Mouse (Mus musculus) cerebellum, postnatal 25 days (tissue): ENCODE results near the gene Nuak1.

Source experiments
- DNase-seq, 2 experiments: peaks; one replicate each; pipeline ENCODE4 v3.0.0; 2021; ENCODE audit warnings: mixed read lengths in 2 of 2

The Nuak1 gene

DNA sequence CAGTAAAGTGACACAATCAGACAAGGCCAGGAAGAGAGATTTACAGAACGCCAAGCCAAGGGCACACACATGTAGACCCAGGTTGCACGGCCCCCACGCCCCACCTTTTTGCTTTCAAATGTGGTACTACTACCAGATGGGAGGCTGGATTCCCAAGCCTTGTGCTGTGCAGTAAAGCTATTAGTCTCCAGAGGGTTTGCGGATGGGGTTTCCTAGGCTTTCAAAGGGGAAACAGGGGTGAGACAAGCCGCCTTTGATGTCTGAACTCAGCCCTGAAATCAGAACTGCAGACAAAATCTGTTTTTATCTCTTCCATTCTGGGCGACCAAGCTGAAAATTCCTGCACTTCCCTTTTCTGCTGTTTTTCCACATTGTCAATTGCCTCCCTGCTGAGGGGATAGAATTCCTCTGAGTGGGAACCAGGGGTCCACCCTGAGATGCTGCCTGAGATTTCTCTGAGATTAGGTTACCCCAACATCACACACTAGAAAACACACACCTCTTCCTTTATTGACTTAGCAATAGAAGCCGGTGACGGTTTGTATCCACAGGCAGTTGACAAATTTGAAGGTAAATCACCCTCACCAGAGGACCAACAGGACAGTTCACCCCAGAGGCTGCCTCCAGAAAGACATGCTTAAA is 35.1 kb downstream of the Nuak1 start:
- DNase-seq, result no peak

DNA sequence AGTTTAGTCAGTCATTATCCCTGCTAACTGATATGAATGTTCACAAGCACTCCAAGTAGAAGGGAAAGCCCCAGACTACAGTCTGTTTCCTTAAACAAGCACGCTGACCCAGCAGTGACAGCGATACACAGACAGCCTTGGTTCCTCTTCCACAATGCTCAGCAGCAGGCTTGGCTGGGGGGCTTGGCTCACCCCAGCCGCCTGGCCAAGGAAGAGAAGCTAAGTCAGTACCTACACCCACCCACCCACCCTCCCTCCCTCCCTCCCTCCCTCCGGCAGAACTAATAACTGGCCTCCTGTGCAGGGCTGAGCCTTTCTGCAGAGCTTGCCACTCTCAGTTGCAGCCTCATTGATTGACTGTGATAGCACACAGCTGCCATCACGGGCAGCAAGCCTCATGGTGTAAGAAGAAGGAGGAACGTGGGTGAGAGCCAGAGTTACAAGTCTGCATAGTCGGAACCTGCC is 38.5 kb downstream of the Nuak1 start:
- DNase-seq, result no peak

DNA sequence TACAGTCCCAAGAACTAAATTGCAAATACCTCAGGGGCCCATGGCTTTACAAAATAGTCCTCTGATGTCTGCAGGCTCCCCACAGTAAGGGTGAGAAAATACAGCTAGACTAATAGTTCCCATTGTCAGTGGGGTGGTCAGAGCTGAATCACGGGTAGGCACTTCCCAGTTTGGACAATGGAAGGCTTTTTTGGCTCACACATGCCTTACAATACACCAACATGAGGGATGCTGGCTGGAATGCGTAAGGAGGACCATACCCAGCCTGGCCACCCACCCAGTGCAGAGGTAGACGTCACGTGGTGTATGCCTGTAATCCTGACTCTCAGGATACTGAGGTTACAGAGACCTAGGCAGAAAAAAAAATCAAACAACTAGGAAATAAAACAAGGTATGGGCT is 39.2 kb downstream of the Nuak1 start:
- no peak for DNase-seq

DNA sequence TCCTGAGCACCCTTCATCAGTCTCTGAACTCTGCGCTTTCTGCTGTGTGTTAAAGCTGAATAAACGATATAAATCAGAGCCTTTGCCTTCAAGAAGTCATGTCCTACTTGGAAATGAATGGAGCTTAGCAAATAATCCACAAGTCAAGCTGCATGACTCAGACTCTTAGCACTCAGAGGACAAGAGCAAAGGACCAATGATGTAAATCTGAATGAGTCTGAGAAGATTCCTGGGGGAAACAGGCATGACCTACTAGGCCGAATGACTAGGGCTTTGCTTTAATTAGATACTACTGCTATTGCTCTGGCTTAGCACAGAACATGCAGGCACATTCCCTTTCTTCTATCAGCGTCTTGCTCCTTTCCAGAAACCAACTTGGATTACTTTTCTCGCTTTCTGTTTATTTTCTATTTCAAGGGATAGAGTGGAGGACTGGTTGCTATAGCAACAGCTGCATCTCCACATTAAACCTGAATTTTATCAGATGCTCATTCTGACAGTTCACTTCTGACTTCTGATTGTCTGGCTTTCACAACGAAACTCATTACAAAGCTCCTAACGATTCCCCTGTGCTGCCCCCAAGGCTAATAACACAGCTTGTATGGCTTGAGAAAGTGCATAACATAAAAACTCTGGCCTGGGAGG is 40.2 kb downstream of the Nuak1 start:
- no peak for DNase-seq

DNA sequence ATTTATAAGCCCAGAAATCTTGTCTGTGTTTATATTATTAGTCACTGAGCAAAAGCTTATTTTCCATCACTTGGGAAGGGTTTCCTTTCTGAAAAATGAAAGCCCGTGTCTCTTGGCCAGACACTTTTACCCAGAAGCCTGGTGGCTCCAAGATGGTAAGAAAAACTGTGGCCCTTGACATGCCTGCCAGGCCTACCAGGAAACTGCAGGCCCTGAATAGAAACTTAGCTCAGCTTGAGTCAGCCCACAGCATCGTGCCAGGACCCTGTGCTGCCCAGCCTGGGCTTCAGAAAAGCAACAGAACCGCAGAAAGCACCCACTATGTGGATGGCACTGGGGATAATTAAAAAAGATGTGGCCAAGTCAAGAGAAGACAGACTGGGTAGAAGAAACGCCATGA is 43.1 kb downstream of the Nuak1 start:
- DNase-seq, result no peak

DNA sequence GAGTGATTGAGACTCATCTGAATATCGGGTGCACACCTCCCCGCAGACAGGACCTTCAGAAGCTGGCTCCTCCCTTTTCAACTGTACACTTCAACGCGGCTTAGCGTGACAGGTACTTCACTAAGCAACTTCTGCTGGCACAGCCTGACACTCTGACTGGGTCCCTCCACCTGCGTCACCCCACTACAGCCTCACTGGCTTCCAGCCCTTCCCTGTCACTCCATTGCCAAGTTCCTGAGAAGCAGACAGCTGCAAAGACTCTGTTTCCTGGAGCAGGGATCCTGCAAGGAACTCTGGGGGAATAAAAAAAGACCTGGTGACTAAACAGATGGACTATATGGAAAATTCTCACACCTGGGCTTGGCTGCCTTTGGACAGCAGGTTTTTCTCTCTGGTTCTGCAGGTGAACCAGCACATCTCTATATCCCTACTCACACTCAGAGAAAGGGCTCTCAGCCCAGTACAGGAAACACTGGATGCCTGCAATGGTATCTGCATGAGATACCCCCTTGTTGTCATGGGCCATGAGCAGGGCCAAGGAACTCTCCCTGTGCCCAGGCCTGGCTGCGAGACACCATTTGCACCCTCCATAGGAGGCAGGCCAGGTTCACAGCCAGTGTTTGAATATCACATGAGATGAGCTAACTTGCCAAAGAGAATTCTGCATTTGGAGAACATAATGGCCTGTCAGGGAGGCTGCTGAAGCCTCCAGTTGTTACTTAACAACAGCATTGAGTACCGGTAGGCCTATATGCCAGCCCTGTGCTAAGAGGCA is 44.3 kb downstream of the Nuak1 start:
- DNase-seq, result peak in 1 of 2 experiments; percentile 65

DNA sequence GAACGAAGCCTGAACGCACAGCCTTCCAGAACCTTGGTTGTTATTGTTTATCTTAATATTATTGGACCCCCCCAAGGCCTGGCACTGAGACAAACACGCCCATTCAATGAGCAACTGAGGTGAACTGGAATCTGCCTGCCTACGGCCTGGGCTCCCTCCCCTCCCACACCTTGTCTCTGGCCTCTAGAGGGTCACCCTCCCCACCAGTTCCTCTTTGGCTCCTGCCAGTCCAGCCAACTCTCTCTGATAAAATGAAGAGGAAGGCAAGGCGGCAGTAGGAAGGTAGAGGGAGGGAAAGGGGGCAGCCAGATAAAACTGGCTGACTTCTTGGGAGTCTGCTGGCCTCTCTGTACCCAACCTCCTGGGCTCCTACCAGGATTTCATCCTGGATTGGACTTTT is 45.1 kb downstream of the Nuak1 start:
- DNase-seq, result no peak

DNA sequence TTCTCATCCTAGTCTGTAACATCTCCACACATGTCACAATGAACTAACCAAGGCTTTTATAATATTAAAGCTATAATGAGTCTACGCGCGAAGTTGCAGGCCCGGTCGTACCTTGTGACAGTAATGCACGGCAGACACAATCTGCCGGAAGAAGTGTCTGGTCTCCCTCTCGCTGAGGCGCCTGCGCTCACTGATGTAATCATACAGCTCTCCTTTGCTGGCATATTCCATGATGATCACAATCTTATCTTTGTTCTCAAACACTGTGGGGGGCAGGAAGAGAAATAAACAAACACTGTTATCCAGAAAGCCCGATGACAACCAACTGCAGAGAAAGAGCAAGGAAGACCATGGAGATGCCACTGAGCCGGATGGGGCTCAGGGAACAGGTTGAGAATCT is 46.5 kb downstream of the Nuak1 start:
- DNase-seq, result no peak

DNA sequence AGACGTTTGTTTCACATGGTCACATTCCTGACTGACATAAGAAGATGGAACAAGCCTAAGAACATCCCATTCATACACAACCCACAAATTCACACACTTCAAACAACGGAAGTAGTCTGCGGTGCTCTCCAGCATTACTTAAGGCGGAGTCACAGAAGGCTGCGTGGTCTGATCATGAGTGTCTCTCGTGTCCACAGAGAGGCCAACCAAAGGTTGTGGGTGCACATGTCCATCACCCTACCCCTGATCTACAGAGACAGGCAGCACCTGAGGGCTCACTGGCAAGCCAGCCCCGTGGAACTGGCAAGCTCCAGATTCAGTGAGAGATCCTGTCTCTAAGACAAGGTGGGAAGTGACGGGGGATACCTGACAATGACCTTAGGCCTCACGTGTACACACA is 47.0 kb downstream of the Nuak1 start:
- no peak for DNase-seq

DNA sequence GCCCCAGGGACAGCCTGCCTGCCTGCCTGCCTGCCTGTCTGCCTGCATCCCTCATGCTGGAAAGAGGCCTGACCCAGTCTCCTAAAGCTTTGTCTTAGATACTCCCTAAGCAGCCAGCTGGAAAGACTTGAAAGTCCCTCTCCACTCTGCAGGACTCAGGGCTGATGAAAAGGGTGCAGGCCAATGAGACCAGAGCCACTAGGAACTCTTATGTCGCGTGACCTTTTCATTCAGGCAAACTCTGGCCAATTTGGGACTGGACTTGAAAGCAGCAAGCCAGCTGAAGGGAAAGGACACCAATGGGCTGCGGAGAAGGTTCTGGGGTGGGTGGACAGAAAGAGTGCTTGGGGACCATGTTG is 47.7 kb downstream of the Nuak1 start:
- DNase-seq, result no peak

DNA sequence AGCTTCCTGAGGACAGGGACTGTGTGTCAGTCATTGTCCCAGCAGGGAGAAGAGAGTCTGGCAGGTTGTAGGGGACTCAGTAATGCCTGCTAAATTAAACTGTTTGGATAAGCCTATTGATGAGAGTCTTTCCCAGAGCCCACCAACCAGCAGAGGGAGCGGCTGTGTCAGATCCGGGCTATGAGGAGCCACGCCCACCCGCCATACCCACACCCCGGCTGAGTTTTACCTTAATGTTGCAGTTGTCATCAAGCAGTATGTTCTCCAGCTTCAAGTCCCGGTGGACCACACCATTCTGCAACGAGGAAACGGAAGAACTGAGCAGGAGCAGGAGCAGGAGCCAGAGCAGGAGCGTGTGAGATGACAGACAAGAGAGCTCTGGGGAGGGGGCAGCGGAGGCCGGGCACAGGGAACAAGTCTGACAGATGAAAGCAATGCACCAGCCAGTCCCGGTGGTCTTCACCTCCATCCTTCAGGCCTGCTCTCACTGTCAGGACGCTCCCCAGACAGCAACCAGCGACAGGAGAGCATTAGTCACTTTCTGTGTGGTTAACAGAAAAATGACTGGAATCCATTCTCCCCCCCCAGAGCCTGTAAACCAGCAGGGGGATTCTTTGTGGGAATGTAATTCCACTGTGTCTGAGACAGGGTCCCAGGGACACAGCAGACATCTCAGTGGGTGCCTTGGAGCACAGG is 48.2 kb downstream of the Nuak1 start:
- no peak for DNase-seq

DNA sequence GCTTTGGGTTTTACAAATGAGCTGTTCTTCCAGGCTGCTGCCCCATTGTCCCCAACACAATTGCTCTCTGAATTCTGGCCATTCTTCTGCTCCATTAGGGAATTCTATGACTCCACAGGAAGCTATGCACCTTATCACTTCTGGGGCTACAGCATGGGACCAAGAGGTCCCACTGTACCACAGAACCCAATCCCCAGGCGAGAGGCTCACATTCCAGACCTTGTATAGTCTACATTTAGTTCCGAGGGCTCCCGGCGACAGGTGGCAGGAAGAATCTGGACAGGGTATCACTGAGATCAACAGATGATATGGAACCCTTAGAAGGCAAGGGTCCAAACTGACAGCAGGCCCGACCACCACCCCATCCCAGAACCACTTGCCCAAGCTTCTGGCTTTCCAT is 50.7 kb downstream of the Nuak1 start:
- no peak for DNase-seq

DNA sequence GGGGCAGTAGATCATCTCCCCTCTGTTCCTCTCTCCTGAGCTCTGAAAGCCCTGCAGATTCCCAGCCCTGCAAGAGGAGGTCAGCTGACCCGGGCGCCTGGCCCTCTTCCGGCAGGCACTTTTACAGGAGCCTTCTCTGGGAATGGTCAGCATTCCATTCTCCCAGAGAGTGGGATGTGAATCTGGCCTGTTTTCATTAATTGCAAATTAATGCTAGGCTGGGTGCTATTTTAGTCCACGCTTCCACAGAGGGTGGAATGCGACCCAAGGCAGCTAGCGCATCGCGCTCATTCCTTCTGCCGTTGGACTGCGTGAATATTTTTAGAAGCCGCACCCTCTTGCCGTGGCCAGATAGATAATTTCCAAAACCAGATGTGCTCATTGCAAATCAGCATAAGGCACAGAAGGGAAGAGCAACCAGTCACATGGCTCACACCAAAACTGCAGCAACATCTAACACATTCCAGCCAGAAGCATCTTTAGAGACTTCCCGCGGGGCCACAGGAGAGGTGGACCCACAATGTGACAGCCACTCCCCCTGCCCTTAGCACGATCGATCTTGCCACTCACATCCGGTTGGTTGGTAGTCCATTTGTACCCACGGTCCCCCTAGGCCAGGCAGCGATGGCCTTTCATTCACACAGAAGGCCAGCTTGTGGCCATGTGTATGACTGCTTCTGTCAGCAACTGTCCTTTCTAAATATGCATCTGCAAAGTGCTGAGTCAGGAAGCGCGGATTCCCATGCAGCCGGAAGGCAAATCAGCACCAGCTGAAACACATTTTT is 51.8 kb downstream of the Nuak1 start:
- DNase-seq, result no peak

DNA sequence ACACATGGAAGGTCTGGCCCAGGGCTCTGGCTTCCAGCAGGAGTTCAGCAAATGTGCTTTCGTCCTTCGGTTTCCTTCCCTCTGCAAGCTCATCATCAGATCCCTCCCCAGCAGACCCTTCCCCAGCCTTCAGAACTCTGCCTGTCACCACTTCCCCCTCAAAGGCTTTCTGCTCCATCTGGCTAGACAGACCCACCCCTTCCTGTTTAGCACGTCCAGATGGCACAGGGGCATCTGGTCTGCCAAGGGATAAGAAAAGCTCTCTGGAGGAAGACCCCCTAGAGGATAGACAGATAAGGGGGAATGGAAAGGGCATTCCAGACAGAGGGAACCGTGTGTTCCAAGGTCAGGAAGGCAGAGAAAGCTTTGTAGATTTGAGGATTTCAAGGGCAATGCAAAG is 53.1 kb downstream of the Nuak1 start:
- peak in 1 of 2 experiments; percentile 52 for DNase-seq

DNA sequence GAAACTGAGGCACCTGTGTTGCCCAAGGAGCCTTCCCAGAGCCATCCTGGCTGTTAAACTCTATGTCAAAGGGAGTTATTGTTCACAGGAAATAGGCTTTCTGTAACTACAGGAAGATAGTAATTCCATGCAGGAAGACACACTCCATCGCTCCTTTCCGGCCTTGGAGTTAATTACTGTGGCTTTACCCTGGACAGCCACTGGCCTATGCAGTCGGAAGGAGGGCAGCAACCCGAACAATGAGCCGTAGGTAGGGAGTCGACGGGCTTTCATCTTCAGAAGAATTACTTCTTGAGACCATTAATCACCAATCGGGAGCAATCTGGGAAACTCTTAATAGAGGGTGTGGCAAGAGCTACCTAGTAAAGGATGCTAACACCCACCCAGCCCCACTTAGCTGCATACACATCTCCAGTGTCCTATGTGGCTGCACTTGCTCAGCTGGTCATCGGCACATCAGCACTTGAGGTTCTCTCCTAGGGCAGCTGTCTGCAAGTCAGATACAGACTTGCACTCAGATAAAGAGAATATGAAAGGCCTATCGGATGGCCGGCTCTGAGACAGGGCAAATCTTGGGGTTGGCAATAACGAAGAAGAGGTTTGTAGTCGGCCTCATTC is 53.7 kb downstream of the Nuak1 start:
- DNase-seq, result no peak

DNA sequence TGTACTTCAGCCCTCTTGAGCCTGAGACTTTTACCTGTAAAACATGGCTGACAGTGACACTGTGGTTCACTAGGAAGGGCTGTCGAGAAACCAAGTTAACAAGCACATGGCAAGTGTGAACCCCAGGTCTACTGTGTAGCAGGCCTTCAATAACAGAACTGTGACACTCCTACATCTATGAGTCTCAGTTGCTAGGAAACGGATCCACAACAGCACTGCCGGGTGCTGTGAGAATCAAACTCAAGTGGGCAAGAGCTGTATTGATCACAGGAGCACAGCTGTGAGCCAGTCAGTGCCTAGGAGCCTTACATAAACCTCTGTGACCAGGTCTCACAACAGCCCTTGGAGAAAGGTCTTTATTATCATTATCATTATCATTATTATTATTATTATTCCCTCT is 54.2 kb downstream of the Nuak1 start:
- peak in 1 of 2 experiments; percentile 9 for DNase-seq

DNA sequence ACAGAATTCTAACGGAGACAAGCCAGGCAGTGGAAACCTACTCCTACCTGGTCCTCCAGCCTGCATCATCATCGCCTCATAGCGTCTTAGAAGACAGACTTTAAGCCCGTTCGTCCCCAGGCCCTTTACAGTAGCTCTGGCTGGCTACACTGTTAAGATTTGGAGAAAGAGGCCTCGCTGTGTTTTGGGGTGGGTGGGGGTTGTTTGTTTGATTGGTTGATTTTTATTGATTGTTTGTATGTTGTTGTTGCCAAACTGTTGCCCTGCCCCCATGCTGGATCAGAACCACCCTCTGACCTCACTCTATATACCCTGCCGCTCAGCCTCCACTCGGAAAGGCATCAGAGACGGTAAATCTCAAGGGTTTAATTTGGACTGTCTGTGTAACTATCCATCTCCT is 55.6 kb downstream of the Nuak1 start:
- no peak for DNase-seq

DNA sequence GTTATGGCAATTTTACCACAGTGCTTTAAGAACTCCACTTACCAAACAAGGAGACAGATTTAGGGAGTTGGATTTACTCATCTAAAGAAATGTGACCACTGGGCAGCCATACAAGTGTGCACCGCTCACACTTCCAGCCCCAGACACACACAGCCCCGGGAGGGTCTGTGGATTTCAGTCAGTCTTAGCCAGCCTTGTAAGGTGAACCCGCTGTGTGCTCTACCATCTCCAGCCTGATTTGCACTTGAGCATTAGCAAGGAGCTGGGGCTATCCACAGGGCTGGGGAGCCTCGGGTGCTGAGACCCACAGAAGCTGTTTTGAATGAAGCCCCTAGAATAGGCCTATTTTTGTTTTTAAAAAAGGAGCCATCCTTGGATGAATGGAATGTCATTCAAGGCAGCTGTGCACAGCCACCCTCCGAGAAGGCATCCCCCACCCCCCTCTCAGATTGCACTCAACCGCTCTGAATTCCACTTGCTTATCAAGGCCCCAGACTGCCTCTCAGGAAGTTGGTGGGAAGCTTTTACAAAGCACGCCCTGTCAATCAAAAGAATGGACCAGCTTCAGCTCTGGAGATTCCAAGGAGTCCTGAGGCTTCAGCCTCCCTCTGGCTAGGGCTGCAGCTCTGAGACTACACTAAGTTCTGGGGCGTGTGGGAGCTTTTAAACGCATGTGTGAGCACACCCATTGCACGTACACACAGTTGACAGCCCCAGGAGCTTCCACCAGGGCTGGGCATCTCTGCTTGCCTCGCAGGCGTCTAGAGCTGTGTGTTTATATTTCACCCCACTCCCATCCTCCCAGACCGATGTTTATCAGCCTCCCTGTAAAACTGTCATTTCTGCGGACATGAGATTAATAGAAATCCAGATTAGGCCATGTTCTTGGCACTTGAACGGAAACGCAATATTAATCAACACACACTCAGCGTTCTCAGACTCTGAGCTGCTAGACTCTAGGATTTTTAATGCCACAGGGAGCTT is 57.2 kb downstream of the Nuak1 start:
- DNase-seq, result no peak

DNA sequence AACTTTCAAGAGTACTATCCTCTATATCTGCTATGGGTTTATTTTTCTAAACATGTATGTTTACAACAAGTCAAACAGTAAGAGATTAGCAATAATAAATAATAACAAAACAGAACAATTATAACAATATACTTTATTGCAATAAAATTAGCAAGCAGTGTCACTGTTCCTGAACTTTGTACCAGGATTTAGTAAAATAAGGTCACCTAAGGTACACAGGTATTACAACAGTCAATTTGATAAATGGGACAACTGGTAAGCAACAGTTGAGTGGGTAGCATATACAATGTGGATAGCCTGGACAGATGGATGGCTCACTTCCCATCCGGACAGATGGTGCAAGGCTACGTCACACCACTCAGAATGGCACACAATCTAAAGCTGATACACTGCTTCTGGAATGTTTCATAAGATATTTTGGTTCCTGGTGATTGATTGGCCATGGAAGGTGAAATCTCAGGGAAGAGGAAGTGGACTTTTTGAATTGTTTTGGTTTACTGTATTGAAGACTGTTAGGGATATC is 59.1 kb downstream of the Nuak1 start:
- peak; percentile 91 for DNase-seq

DNA sequence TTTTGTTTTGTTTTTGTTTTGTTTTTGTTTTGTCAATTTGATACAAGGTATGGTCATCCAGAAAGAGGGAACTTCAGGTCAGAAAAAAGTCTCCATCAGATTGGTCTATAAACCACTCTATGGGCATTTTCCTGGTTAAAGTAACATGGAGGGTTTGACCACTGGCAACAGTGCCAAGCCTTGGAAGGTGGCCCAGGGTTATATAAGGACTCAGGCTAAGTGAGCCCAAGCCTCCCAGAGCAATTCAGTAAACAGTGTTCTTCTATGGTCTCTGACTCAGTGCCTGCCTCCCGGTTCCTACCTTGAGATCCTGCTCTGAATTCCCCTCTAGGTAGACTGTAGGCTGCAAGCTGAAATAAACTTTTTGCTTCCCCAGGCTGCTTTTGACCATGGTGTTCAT is 61.0 kb downstream of the Nuak1 start:
- DNase-seq, result peak in 1 of 2 experiments; percentile 79

DNA sequence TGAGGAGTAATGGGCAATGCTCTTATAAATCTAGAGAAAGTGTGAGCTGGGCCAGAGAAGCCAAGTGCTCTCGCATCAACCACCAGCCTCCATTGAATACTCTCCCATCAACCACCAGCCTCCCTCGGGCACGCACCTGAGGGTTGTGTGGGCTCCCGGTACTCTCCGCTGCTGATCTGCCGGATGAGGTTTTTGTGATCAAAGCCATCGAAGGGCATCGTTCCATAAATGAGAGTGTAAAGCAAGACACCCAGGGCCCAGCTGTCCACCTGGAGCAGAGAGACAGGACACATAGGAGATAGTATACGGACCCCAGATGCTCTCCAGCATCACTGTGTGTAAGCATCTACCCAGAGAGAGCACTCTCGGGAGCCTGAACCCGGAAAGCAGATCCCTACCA is 62.4 kb downstream of the Nuak1 start:
- DNase-seq, result peak in 1 of 2 experiments; percentile 12
